In genomic region chr11:59208153-59208831, GRCm38 (mm10) we compare ENCODE assay signal across 8 mouse cellular contexts. TPM values are rescaled to one million over a fixed set of nuclear protein-coding genes. Genes with fewer than 3 reads are reported as not detected.
A peak's percentile ranks its signal among the peaks of the same experiment; 100 is the strongest.
DNase-seq lines count a peak whose midpoint lies in the region; ATAC-seq and TF ChIP-seq lines count a peak whose summit lies in the region.

2310033P09Rik (plus strand) TSS chr11:59208321.

- ATAC-seq in hindbrain, embryonic 11.5 days (ENCODE audit: low FRiP score) = peak; percentile 86
- ATAC-seq in lung, postnatal 0 days = peak; percentile 90

- no peak; the same call in 1 of the 2 replicates for TF ChIP-seq CTCF in lung, postnatal 0 days (IDR thresholded peaks at IDR 0.05)

- WGBS in hindbrain, embryonic 11.5 days = under 1% methylated on average over 65 of the region's 67 CpGs
- under 1% methylated on average over 64 of the region's 67 CpGs for WGBS in lung, postnatal 0 days

- H3K4me1 ChIP-seq in hindbrain, embryonic 11.5 days (replicated peaks; ENCODE audit: control insufficient read depth, insufficient read depth, low read length) = no peaks in the 10 kb centered on the region
- H3K4me1 ChIP-seq in lung, postnatal 0 days (ENCODE audit: insufficient read depth, low read depth, low read length) = peaks cover 5% of the 10 kb centered on the region; the same call in 1 of the 2 replicates

- no peaks in the 10 kb centered on the region for H3K27me3 ChIP-seq in hindbrain, embryonic 11.5 days (ENCODE audit: control insufficient read depth, insufficient read depth, low read length)
- no peaks in the 10 kb centered on the region for H3K27me3 ChIP-seq in lung, postnatal 0 days (replicated peaks; ENCODE audit: insufficient read depth, low read length)

- peak within 1 kb of the TSS; percentile 91 for H3K4me3 ChIP-seq in hindbrain, embryonic 11.5 days (ENCODE audit: low read depth, low read length)
- peak within 1 kb of the TSS; percentile 89 for H3K4me3 ChIP-seq in lung, postnatal 0 days (ENCODE audit: low read depth, low read length)

- H3K9ac ChIP-seq in hindbrain, embryonic 11.5 days (ENCODE audit: low read depth, low read length) = peak within 1 kb of the TSS; percentile 88
- H3K9ac ChIP-seq in lung, postnatal 0 days (replicated peaks; ENCODE audit: low read depth) = peak within 1 kb of the TSS; percentile 87

- peak within 1 kb of the TSS; percentile 86 for H3K27ac ChIP-seq in hindbrain, embryonic 11.5 days (ENCODE audit: low read depth, low read length)
- peak within 1 kb of the TSS; percentile 97 for H3K27ac ChIP-seq in lung, postnatal 0 days (ENCODE audit: low read length)

- no peaks in the 10 kb centered on the region for H3K9me3 ChIP-seq in hindbrain, embryonic 11.5 days (ENCODE audit: control insufficient read depth, low read length)
- H3K9me3 ChIP-seq in lung, postnatal 0 days (ENCODE audit: low read length) = no peaks in the 10 kb centered on the region

- H3K36me3 ChIP-seq in hindbrain, embryonic 11.5 days (ENCODE audit: control insufficient read depth, insufficient read depth, low read length) = 0 out of 2 replicates have a peak, but pooled peaks cover 5% of the 10 kb centered on the region
- peaks cover 24% of the 10 kb centered on the region; the same call in 1 of the 2 replicates for H3K36me3 ChIP-seq in lung, postnatal 0 days (ENCODE audit: insufficient read depth, low read length)

- H3K4me2 ChIP-seq in hindbrain, embryonic 11.5 days (replicated peaks; ENCODE audit: low read depth, low read length) = peak within 1 kb of the TSS; percentile 82
- peak within 1 kb of the TSS; percentile 84 for H3K4me2 ChIP-seq in lung, postnatal 0 days (replicated peaks; ENCODE audit: low read depth, low read length)

- no peak for TF ChIP-seq EP300 in lung, postnatal 0 days (IDR thresholded peaks at IDR 0.05)

- peak; percentile 98 for DNase-seq in NIH3T3 (ENCODE audit: low read depth)
- peak; percentile 97 for DNase-seq in cerebellum, postnatal 10 days
- peak; percentile 94 for DNase-seq in frontal cortex, postnatal 10 days (ENCODE audit: low spot score in 2 of 2)
- peak; percentile 99 for DNase-seq in hindbrain, embryonic 11.5 days (ENCODE audit: low spot score)
- DNase-seq in layer of hippocampus, postnatal 10 days (ENCODE audit: low spot score in 2 of 2) = peak; percentile 94 to 97
- peak; percentile 96 for DNase-seq in lung, postnatal 0 days (ENCODE audit: low spot score)
- peak; percentile 84 for DNase-seq in ovary, postnatal 10 days (ENCODE audit: low spot score)
- DNase-seq in thymus, postnatal 0 days (ENCODE audit: low spot score) = peak; percentile 95

RNA-seq across cellular contexts. Expression of gene 2310033P09Rik, which starts in this region (rescaled TPM):
- polyA plus RNA-seq in hindbrain, embryonic 11.5 days (2014; fragmentation: Nextera tagmentation; extraction: Ambion mirVana) = 33.4 and 40.9 TPM in 2 replicates
- 10 to 100 TPM; 24.7 to 25.5 TPM for total RNA-seq in layer of hippocampus, postnatal 10 days (2021)
- polyA plus RNA-seq in lung, postnatal 0 days (2015; fragmentation: Nextera tagmentation; extraction: Ambion mirVana) = 32.9 and 34.8 TPM in 2 replicates
- 36.6 and 45.7 TPM in 2 replicates for polyA plus RNA-seq in thymus, postnatal 0 days (2015; fragmentation: Nextera tagmentation; extraction: Ambion mirVana)

Comparison
In these comparisons a context has a peak if more than half of its experiments do, and no peak if none do; other contexts are left out.
1. Peak in every context shown above with its lines: DNase-seq, ATAC-seq, H3K4me3 ChIP-seq and H3K27ac ChIP-seq.